In genomic region chr8:26864971-26865370, GRCm38 (mm10) we compare ENCODE assay signal across 18 mouse cellular contexts.
"Had no signal": no experiment of that assay in that cellular context is flagged by ENCODE, and none has a peak within 500 bp of the region (broad histone marks: within the 10 kb centered on the region; RNA-seq: fewer than 3 reads in every experiment).

No protein-coding gene starts in this region.

- ATAC-seq: midbrain, embryonic 16.5 days had no signal

- DNase-seq: lung, adult 18-20 months; lung, embryonic 14.5 days; lung, postnatal 10 days; lung, postnatal 4 days; midbrain, embryonic 14.5 days; retina, postnatal 1 day; right cerebral cortex, adult 18-20 months; right cerebral cortex, postnatal 25 days; right cerebral cortex, postnatal 4 days; spleen, adult 18-20 months; thymus, adult 18-20 months; thymus, postnatal 25 days had no signal

- H3K4me3 ChIP-seq: midbrain, embryonic 10.5 days; midbrain, embryonic 12.5 days; myocyte; neural tube, embryonic 13.5 days; neural tube, embryonic 15.5 days had no signal

- H3K36me3 ChIP-seq: midbrain, embryonic 10.5 days; midbrain, embryonic 12.5 days; neural tube, embryonic 13.5 days; neural tube, embryonic 15.5 days had no signal

- H3K9me3 ChIP-seq: neural tube, embryonic 13.5 days had no signal

- H3K27me3 ChIP-seq: midbrain, embryonic 12.5 days; neural tube, embryonic 13.5 days; neural tube, embryonic 15.5 days had no signal

- H3K4me1 ChIP-seq: midbrain, embryonic 12.5 days; neural tube, embryonic 13.5 days; neural tube, embryonic 15.5 days had no signal

- H3K27ac ChIP-seq: midbrain, embryonic 10.5 days; midbrain, embryonic 12.5 days; neural tube, embryonic 13.5 days; neural tube, embryonic 15.5 days had no signal

- H3K4me2 ChIP-seq: lung, embryonic 14.5 days; midbrain, embryonic 12.5 days; neural tube, embryonic 13.5 days; neural tube, embryonic 15.5 days had no signal

- H3K9ac ChIP-seq: lung, embryonic 14.5 days; midbrain, embryonic 12.5 days; neural tube, embryonic 13.5 days; neural tube, embryonic 15.5 days had no signal
